Mouse (Mus musculus): Measurements from ENCODE around the gene Uqcrh.
A peak's percentile ranks its signal among the peaks of the same experiment; 100 is the strongest.

Gene Uqcrh

GRCm38 (mm10) chr4:116074861-116075620, at the start of gene Uqcrh, which contains the start of gene Lrrc41:
Gene Uqcrh, minus strand, starts transcription at chr4:116075071.
Gene Lrrc41, plus strand, starts transcription at chr4:116075269.
- peak; percentile 97 for DNase-seq (ENCODE audit: low read depth, low spot score)

- peak; percentile 95 for DNase-seq (ENCODE audit: low read depth, low spot score)
These were observed 49.0 kb upstream of the Uqcrh start, which contains the start of the genes Rad54l and Pomgnt1 for GRCm38 (mm10) chr4:116123602-116124519. Gene Rad54l, minus strand, starts transcription at chr4:116123690. Gene Pomgnt1, plus strand, starts transcription at chr4:116123840.

- DNase-seq (ENCODE audit: low read depth, low spot score), result no peak
These were observed 47.9 kb upstream of the Uqcrh start for GRCm38 (mm10) chr4:116122762-116123161.

GRCm38 (mm10) chr4:116111486-116111885, 36.6 kb upstream of the Uqcrh start:
- DNase-seq (ENCODE audit: low read depth, low spot score), result no peak

- no peak for DNase-seq (ENCODE audit: low read depth, low spot score)
These were observed 35.8 kb upstream of the Uqcrh start for GRCm38 (mm10) chr4:116110695-116111094.

- DNase-seq (ENCODE audit: low read depth, low spot score), result no peak
These were observed 30.4 kb upstream of the Uqcrh start for GRCm38 (mm10) chr4:116105278-116105677.

GRCm38 (mm10) chr4:116100959-116101358, 26.1 kb upstream of the Uqcrh start:
- no peak for DNase-seq (ENCODE audit: low read depth, low spot score)

- DNase-seq (ENCODE audit: low read depth, low spot score), result no peak
These were observed 22.3 kb upstream of the Uqcrh start for GRCm38 (mm10) chr4:116097211-116097610.

GRCm38 (mm10) chr4:116096291-116096690, 21.4 kb upstream of the Uqcrh start:
- no peak for DNase-seq (ENCODE audit: low read depth, low spot score)

- DNase-seq (ENCODE audit: low read depth, low spot score), result no peak
These were observed 13.8 kb upstream of the Uqcrh start for GRCm38 (mm10) chr4:116088510-116089249.

- DNase-seq (ENCODE audit: low read depth, low spot score), result no peak
These were observed 2.6 kb upstream of the Uqcrh start for GRCm38 (mm10) chr4:116077240-116078095.

GRCm38 (mm10) chr4:116076369-116077231, 1.7 kb upstream of the Uqcrh start:
- DNase-seq (ENCODE audit: low read depth, low spot score), result peak; percentile 21

GRCm38 (mm10) chr4:116075631-116076368, 929 bp upstream of the Uqcrh start:
- peak; percentile 54 for DNase-seq (ENCODE audit: low read depth, low spot score)

- peak; percentile 18 for DNase-seq (ENCODE audit: low read depth, low spot score)
These were observed 661 bp downstream of the Uqcrh start for GRCm38 (mm10) chr4:116074145-116074675.

GRCm38 (mm10) chr4:116073146-116073545, 1.7 kb downstream of the Uqcrh start:
- DNase-seq (ENCODE audit: low read depth, low spot score), result no peak

- no peak for DNase-seq (ENCODE audit: low read depth, low spot score)
These were observed 4.8 kb downstream of the Uqcrh start for GRCm38 (mm10) chr4:116070116-116070515.

GRCm38 (mm10) chr4:116063855-116064254, 11.0 kb downstream of the Uqcrh start:
- no peak for DNase-seq (ENCODE audit: low read depth, low spot score)

- DNase-seq (ENCODE audit: low read depth, low spot score), result no peak
These were observed 15.7 kb downstream of the Uqcrh start for GRCm38 (mm10) chr4:116059012-116059726.

All from forelimb bud, embryonic 11.5 days (tissue).